Mouse (Mus musculus) fat pad, adult 2 months (tissue): ENCODE measurements at regions not wholly inside any gene's neighbourhood (a gene's known extent, or its start where the extent isn't known, plus 50 kb on each side); places are given as distances from the start of the nearest gene placed in this dataset.

Experiments used
- DNase-seq: peaks from one replicate; pipeline ENCODE4 v3.0.0-alpha.2; 2011; ENCODE audit warnings: low read depth, low spot score; ENCODE audit errors: extremely low read depth

GRCm38 (mm10) chr7:111138038-111138437, 55.2 kb upstream of the Eif4g2 start:
- DNase-seq: no peak

GRCm38 (mm10) chr7:111136066-111136639, 53.3 kb upstream of the Eif4g2 start:
- DNase-seq: no peak

GRCm38 (mm10) chr7:111134496-111134895, 51.7 kb upstream of the Eif4g2 start:
- no peak for DNase-seq
